In the genomic region with DNA sequence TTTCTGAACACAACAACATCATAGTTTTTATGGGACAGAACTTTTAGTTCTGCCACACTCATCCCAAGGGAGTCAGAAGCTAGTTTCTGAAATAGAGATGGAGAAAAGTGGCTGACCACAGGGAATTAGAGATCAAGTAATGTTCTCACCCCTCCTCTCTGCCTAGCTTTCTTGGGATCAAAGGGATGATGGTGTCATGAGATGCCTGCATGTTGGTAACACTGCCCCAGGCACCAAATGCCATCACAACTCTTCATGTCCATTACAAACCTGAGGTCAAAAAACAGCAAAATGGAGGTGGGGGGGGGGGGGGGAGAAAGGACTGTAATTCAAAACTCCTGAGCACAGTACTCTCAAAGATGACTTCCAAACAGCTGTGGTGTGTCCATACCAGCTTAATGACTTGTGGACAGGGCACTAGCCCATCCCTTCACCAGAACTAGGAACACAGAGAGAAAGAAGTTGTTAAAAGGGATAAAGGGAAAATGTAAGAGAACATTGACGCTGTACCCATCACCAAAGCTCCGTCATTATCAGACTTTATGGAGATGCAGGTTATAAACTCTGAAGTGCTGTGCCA, we compare ENCODE assay signal across 11 mouse cellular contexts.
"Had no signal": no experiment of that assay in that cellular context is flagged by ENCODE, and none has a peak within 500 bp of the region (broad histone marks: within the 10 kb centered on the region; RNA-seq: fewer than 3 reads in every experiment).

No protein-coding gene starts in this region.

- DNase-seq: kidney, adult 9 months; kidney, postnatal 36 days; liver, embryonic 13.5 days; lung, adult 2 months; lung, postnatal 14 days; lung, postnatal 4 days; thymus, adult 18-20 months; thymus, postnatal 36 days had no signal

- H3K4me2 ChIP-seq: liver, embryonic 13.5 days; midbrain, embryonic 13.5 days had no signal

- H3K27me3 ChIP-seq: liver, embryonic 13.5 days; midbrain, embryonic 13.5 days had no signal

- H3K9me3 ChIP-seq: liver, embryonic 13.5 days; midbrain, embryonic 13.5 days had no signal

- H3K4me1 ChIP-seq: liver, embryonic 13.5 days; midbrain, embryonic 13.5 days had no signal

- H3K4me3 ChIP-seq: left cerebral cortex, adult 2 months; liver, embryonic 13.5 days; midbrain, embryonic 13.5 days had no signal

- ATAC-seq: intestine, postnatal 0 days; midbrain, embryonic 13.5 days had no signal

- H3K36me3 ChIP-seq: liver, embryonic 13.5 days; midbrain, embryonic 13.5 days had no signal

- H3K27ac ChIP-seq: left cerebral cortex, adult 2 months; liver, embryonic 13.5 days; midbrain, embryonic 13.5 days had no signal

- H3K9ac ChIP-seq: liver, embryonic 13.5 days; midbrain, embryonic 13.5 days had no signal
